Mouse (Mus musculus): Measurements from ENCODE around the gene Gss. TPM values are rescaled to one million over a fixed set of nuclear protein-coding genes. Genes with fewer than 3 reads are reported as not detected.

Gene Gss
- polyA plus RNA-seq (2017; shearing (Covaris generic)): 13.3 TPM

GRCm38 (mm10) chr2:155592137-155592853 lies at the start of gene Gss:
TSS of gene Gss (minus strand) at chr2:155592810.

GRCm38 (mm10) chr2:155610978-155611377 lies 18.4 kb upstream of the Gss start, which contains the start of gene Myh7b:
TSS of gene Myh7b (plus strand) at chr2:155611212.

GRCm38 (mm10) chr2:155517455-155518423 lies 74.9 kb downstream of the Gss start, which contains the start of the genes Acss2 and Ggt7:
TSS of gene Acss2 (plus strand) at chr2:155517948.
TSS of gene Ggt7 (minus strand) at chr2:155518237.

Other genes with a start within 250 kb of the Gss start
- gene Pigu, start 235.4 kb downstream of the Gss start, polyA plus RNA-seq (2017; shearing (Covaris generic)): 52.5 TPM
- gene Trp53inp2, start 211.8 kb downstream of the Gss start, polyA plus RNA-seq (2017; shearing (Covaris generic)): 2.5 TPM
- 6.9 TPM for gene Ncoa6, start 118.9 kb downstream of the Gss start, polyA plus RNA-seq (2017; shearing (Covaris generic))
- gene Acss2, start 74.9 kb downstream of the Gss start, polyA plus RNA-seq (2017; shearing (Covaris generic)): 36.1 TPM
- gene Ggt7, start 74.6 kb downstream of the Gss start, polyA plus RNA-seq (2017; shearing (Covaris generic)): 16.2 TPM
- gene Myh7b, start 18.4 kb upstream of the Gss start, polyA plus RNA-seq (2017; shearing (Covaris generic)): 0.16 TPM
- 115 TPM for gene Trpc4ap, start 99.6 kb upstream of the Gss start, polyA plus RNA-seq (2017; shearing (Covaris generic))
- gene Edem2, start 136.7 kb upstream of the Gss start, polyA plus RNA-seq (2017; shearing (Covaris generic)): 80.5 TPM
- gene Gm17581, start 143.1 kb upstream of the Gss start, polyA plus RNA-seq (2017; shearing (Covaris generic)): not detected
- not detected for gene Procr, start 158.3 kb upstream of the Gss start, polyA plus RNA-seq (2017; shearing (Covaris generic))
- 0.10 TPM for gene Mmp24, start 182.5 kb upstream of the Gss start, polyA plus RNA-seq (2017; shearing (Covaris generic))
- gene BC029722, start 226.6 kb upstream of the Gss start, polyA plus RNA-seq (2017; shearing (Covaris generic)): 46.4 TPM
- 210 TPM for gene Eif6, start 234.1 kb upstream of the Gss start, polyA plus RNA-seq (2017; shearing (Covaris generic))
- gene Fam83c, start 242.0 kb upstream of the Gss start, polyA plus RNA-seq (2017; shearing (Covaris generic)): not detected

Measured in activated CD4-positive, CD25-positive, alpha-beta regulatory T cell, adult 9 weeks (primary cell).